Mouse (Mus musculus) spleen, postnatal 14 days (tissue): ENCODE data around the gene Prdm11.

Source experiments
- DNase-seq, 2 experiments: peaks; one replicate each; pipeline ENCODE4 v3.0.0; 2021 to 2022; ENCODE audit warnings: low spot score in 2 of 2

The Prdm11 gene

GRCm38 (mm10) chr2:92966257-92966656, 79.7 kb downstream of the Prdm11 start:
- DNase-seq, result no peak

GRCm38 (mm10) chr2:92964345-92964744, 81.6 kb downstream of the Prdm11 start:
- no peak for DNase-seq

- no peak for DNase-seq
Observed at GRCm38 (mm10) chr2:92958640-92959039, 87.3 kb downstream of the Prdm11 start.

GRCm38 (mm10) chr2:92956943-92957342, 89.0 kb downstream of the Prdm11 start:
- DNase-seq, result no peak

- DNase-seq, result peak in 1 of 2 experiments; percentile 50
Observed at GRCm38 (mm10) chr2:92954404-92955114, 91.4 kb downstream of the Prdm11 start.

GRCm38 (mm10) chr2:92953450-92953849, 92.5 kb downstream of the Prdm11 start:
- DNase-seq, result no peak

GRCm38 (mm10) chr2:92949518-92949917, 96.4 kb downstream of the Prdm11 start:
- DNase-seq, result no peak

GRCm38 (mm10) chr2:92948699-92949300, 97.2 kb downstream of the Prdm11 start:
- no peak for DNase-seq

GRCm38 (mm10) chr2:92947981-92948698, 97.8 kb downstream of the Prdm11 start:
- no peak for DNase-seq

GRCm38 (mm10) chr2:92945824-92946598, 100.0 kb downstream of the Prdm11 start:
- no peak for DNase-seq

GRCm38 (mm10) chr2:92945125-92945746, 100.7 kb downstream of the Prdm11 start:
- DNase-seq, result no peak

GRCm38 (mm10) chr2:92944356-92944755, 101.6 kb downstream of the Prdm11 start:
- no peak for DNase-seq

GRCm38 (mm10) chr2:92943406-92943805, 102.6 kb downstream of the Prdm11 start:
- DNase-seq, result no peak

- DNase-seq, result no peak
Observed at GRCm38 (mm10) chr2:92941463-92941862, 104.5 kb downstream of the Prdm11 start.

GRCm38 (mm10) chr2:92940963-92941362, 105.0 kb downstream of the Prdm11 start:
- DNase-seq, result no peak

- no peak for DNase-seq
Observed at GRCm38 (mm10) chr2:92938827-92939226, 107.1 kb downstream of the Prdm11 start.

- no peak for DNase-seq
Observed at GRCm38 (mm10) chr2:92938063-92938462, 107.9 kb downstream of the Prdm11 start.

GRCm38 (mm10) chr2:92935483-92935882, 110.5 kb downstream of the Prdm11 start:
- DNase-seq, result no peak

GRCm38 (mm10) chr2:92934312-92934982, 111.5 kb downstream of the Prdm11 start:
- DNase-seq, result no peak

GRCm38 (mm10) chr2:92933379-92933778, 112.6 kb downstream of the Prdm11 start:
- no peak for DNase-seq

GRCm38 (mm10) chr2:92931061-92931460, 114.9 kb downstream of the Prdm11 start:
- DNase-seq, result no peak
